In the genomic region with DNA sequence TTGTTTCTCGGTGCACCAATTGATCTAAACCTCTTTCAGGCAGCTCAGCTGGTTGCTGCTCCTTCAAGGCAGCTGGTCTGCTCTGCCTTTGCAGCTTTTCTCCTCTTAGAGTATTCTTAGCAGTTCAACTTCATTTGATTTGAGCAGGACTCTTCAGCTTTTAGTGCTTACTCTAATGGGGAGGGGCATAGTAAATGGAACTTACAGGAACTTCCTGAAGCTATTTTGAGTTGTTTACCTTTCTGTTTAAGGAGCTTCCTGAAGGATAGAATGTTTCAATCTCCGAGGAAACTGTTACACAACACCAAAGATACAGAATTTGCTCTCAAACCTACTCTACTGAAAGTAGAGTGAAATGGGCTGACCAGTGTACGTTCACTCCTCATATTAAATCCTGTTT, we compare ENCODE assay signal across 28 mouse cellular contexts.
DNase-seq lines count a peak whose midpoint lies in the region; ATAC-seq and TF ChIP-seq lines count a peak whose summit lies in the region.
"Had no signal": no experiment of that assay in that cellular context is flagged by ENCODE, and none has a peak within 500 bp of the region (broad histone marks: within the 10 kb centered on the region; RNA-seq: fewer than 3 reads in every experiment).

No protein-coding gene starts in this region.

- H3K4me2 ChIP-seq in lung, embryonic 16.5 days (ENCODE audit: low read depth, low read length) = no peak overlapping the region
- H3K4me2 ChIP-seq: embryonic facial prominence, embryonic 13.5 days; embryonic facial prominence, embryonic 15.5 days; forebrain, embryonic 12.5 days had no signal

- no peak overlapping the region for H3K4me3 ChIP-seq in layer of hippocampus, adult 2 months
- no peak overlapping the region for H3K4me3 ChIP-seq in lung, embryonic 16.5 days (ENCODE audit: low read length)
- no peak overlapping the region for H3K4me3 ChIP-seq in lung, adult 2 months (replicated peaks; ENCODE audit: extremely low read depth, low read depth, low read length)
- H3K4me3 ChIP-seq: embryonic facial prominence, embryonic 13.5 days; embryonic facial prominence, embryonic 15.5 days; erythroblast, embryonic 14.5 days; forebrain, embryonic 10.5 days; forebrain, embryonic 12.5 days had no signal

- no peaks in the 10 kb centered on the region for H3K27me3 ChIP-seq in lung, embryonic 16.5 days (ENCODE audit: control insufficient read depth, insufficient read depth, low read depth, low read length)
- H3K27me3 ChIP-seq: CH12.LX; embryonic facial prominence, embryonic 13.5 days; embryonic facial prominence, embryonic 15.5 days; forebrain, embryonic 12.5 days had no signal

- ATAC-seq in lung, embryonic 16.5 days (ENCODE audit: low read depth) = peak; percentile 86
- ATAC-seq: activated CD4-positive, CD25-positive, alpha-beta regulatory T cell, adult 4 months; CD4-positive, CD25-positive, alpha-beta regulatory T cell, adult 4 months; forebrain, embryonic 14.5 days; forebrain, embryonic 16.5 days; Patski had no signal

- H3K4me1 ChIP-seq in lung, embryonic 16.5 days (replicated peaks; ENCODE audit: control insufficient read depth, insufficient read depth, low read length) = 0 out of 2 replicates have a peak, but pooled peaks cover 3% of the 10 kb centered on the region
- H3K4me1 ChIP-seq in lung, adult 2 months (ENCODE audit: control insufficient read depth, insufficient read depth, low read length) = no peaks in the 10 kb centered on the region
- H3K4me1 ChIP-seq: embryonic facial prominence, embryonic 13.5 days; embryonic facial prominence, embryonic 15.5 days; forebrain, embryonic 10.5 days; forebrain, embryonic 12.5 days had no signal

- H3K27ac ChIP-seq in layer of hippocampus, adult 2 months = 0 out of 2 replicates have a peak overlapping the region, but pooled peaks have one; percentile 32
- peak overlapping the region; percentile 43; the same call in 1 of the 2 replicates for H3K27ac ChIP-seq in lung, embryonic 16.5 days (ENCODE audit: low read length)
- H3K27ac ChIP-seq: embryonic facial prominence, embryonic 13.5 days; embryonic facial prominence, embryonic 15.5 days; forebrain, embryonic 10.5 days; forebrain, embryonic 12.5 days had no signal

- TF ChIP-seq POLR2A in lung, adult 2 months (IDR thresholded peaks at IDR 0.05; ENCODE audit: borderline replicate concordance, extremely low read depth, low read depth, low read length) = no peak

- WGBS in lung, embryonic 16.5 days = 32% methylated on average over 3 of the region's 3 CpGs
- 44% methylated on average over 3 of the region's 3 CpGs for WGBS in lung, adult 2 months

- TF ChIP-seq CTCF in layer of hippocampus, adult 2 months (conservative IDR thresholded peaks at IDR 0.05) = no peak
- TF ChIP-seq CTCF in lung, adult 2 months (IDR thresholded peaks at IDR 0.05; ENCODE audit: insufficient read depth, low read length) = no peak

- no peak for DNase-seq in layer of hippocampus, adult 2 months (ENCODE audit: low spot score in 2 of 2)
- DNase-seq in layer of hippocampus, postnatal 14 days (ENCODE audit: low spot score in 2 of 2) = no peak
- DNase-seq in lung, adult 2 months = no peak
- peak; percentile 54 for DNase-seq in lung, postnatal 25 days (ENCODE audit: low spot score)
- DNase-seq in neural tube, embryonic 10.5 days (ENCODE audit: extremely low spot score, low spot score) = no peak
- DNase-seq: adrenal gland, adult 8-10 months; adrenal gland, postnatal 14 days; B cell, adult 2 months; cerebellum, adult 11 months; cerebellum, adult 18-20 months; cerebellum, adult 8-10 months; cerebellum, adult 9-11 months; cerebellum, postnatal 14 days; cerebellum, postnatal 36 days; embryo, embryonic 11 days had no signal

- H3K36me3 ChIP-seq in lung, embryonic 16.5 days (ENCODE audit: control insufficient read depth, insufficient read depth, low read length) = no peaks in the 10 kb centered on the region
- H3K36me3 ChIP-seq: embryonic facial prominence, embryonic 13.5 days; embryonic facial prominence, embryonic 15.5 days; forebrain, embryonic 10.5 days; forebrain, embryonic 12.5 days; G1E had no signal

- no peak overlapping the region for H3K9ac ChIP-seq in lung, embryonic 16.5 days (ENCODE audit: low read length)
- H3K9ac ChIP-seq: embryonic facial prominence, embryonic 13.5 days; embryonic facial prominence, embryonic 15.5 days; forebrain, embryonic 12.5 days had no signal

- H3K9me3 ChIP-seq in lung, embryonic 16.5 days (ENCODE audit: control insufficient read depth, low read length) = no peaks in the 10 kb centered on the region
- H3K9me3 ChIP-seq: embryonic facial prominence, embryonic 13.5 days; embryonic facial prominence, embryonic 15.5 days; forebrain, embryonic 10.5 days; forebrain, embryonic 12.5 days; G1E had no signal
